Mouse (Mus musculus) adipocyte (in vitro differentiated cells): Measurements from ENCODE around the gene Kcnk13.
"Not testable (repeated sequence)": the region's sequence is repeated elsewhere in the genome, so short reads cannot be mapped to it uniquely, and the experiment has no call there.

Source experiments
- DNase-seq: peaks from one replicate; pipeline ENCODE4 v3.0.0-alpha.2; 2016; ENCODE audit warnings: low spot score

Gene Kcnk13

GRCm38 (mm10) chr12:99965203-99966115 lies 1.2 kb downstream of the Kcnk13 start:
- DNase-seq, result no peak

- no peak for DNase-seq
Observed at GRCm38 (mm10) chr12:99966116-99966770, 1.9 kb downstream of the Kcnk13 start.

DNA sequence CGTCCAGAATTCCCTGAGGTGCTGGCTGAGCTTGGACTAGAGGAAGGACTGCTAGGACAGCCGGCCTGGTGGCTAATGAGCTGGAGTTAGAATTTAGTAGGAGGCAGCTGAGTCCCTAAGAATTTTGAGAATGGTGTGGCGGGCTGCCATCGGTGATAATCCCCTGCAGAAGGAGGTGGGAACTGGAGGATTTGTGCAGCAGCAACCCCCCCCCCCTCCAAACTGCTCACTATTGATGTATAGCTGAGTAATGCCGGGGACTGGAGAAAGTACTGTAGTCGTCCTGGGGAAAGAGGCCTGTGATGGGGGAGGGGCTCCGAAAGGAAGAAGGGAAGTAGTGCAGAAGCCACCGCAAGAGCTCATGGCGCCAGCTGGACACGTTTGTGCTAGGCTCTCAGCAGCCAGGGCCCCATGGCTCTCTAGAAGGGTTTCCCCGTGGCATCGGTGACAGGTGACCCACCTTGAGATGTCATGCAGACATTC lies 2.6 kb downstream of the Kcnk13 start:
- no peak for DNase-seq

GRCm38 (mm10) chr12:99969906-99970305 lies 5.6 kb downstream of the Kcnk13 start:
- DNase-seq, result no peak

DNA sequence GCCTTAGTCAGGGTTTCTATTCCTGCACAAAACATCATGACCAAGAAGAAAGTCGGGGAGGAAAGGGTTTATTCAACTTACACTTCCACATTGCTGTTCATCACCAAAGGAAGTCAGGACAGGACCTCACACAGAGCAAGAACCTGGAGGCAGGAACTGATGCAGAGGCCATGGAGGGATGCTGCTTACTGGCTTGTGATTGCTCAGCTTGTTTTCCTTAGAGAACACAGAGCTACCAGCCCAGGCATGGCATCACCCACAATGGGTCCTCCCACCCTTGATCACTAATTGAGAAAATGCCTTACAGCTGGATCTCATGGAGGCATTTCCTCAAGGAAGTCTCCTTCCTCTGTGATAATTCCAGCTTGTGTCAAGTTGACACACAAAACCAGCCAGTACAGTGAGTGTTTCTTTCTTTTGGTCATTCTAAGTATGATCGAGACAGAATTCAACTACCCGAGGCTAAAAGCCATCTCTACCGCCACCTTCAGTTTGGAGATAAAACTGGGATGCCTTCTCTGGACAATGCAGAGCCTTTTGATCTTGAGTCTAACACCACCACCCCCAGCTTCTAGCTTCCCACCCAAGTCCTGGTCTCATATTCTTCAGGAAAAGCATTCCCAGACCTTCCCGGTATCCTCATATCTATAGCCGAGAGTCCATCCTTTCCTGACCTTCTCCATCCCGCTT lies 7.1 kb downstream of the Kcnk13 start:
- DNase-seq, result not testable (repeated sequence)

GRCm38 (mm10) chr12:99972825-99973224 lies 8.5 kb downstream of the Kcnk13 start:
- DNase-seq, result no peak

- DNase-seq, result peak; percentile 6
Observed at GRCm38 (mm10) chr12:99973659-99974058, 9.4 kb downstream of the Kcnk13 start.

- DNase-seq, result no peak
Observed at GRCm38 (mm10) chr12:99979541-99979940, 15.2 kb downstream of the Kcnk13 start.

DNA sequence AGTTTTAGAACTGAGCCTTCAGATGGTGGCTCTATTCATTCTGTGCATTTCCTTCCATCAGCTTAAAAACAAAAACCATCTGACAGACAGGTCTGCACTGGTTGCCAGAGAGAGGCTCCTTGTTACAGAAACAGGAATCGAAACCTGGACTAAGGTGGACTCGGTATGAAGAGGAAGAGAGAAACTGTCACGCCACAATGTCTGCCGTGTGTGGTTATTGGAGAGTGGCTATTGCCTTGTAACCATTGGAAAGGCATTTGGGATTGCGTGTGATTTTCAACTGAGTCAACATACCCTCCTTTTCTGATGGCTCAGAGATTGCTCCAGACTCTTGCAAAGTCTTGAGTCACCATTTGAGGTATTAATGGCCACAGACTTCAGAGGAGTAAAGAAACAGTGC lies 22.5 kb downstream of the Kcnk13 start:
- DNase-seq, result no peak

GRCm38 (mm10) chr12:99988144-99988543 lies 23.8 kb downstream of the Kcnk13 start:
- DNase-seq, result peak; percentile 43

DNA sequence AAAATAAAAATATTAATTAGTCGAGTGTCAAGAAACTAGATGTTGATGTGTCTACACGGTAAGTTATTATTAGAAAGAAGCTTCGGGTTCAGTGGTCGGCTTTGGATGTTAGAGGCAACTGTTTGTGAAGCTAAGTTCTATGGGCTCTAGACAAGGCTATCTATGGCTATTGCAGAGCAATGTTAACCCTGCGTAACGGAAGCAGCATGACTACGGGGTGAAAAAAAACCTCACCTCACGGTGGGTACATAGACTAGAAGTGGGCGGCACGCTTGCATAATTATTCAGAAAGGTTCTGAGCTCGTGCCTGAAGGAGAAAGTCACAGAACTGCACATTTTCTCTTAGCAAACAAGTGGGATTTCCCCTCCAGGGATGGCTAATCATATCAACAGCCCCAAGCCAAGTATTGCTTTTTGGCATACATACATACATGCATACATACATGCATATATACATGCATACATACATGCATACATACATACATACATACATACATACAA lies 28.1 kb downstream of the Kcnk13 start:
- DNase-seq, result no peak

DNA sequence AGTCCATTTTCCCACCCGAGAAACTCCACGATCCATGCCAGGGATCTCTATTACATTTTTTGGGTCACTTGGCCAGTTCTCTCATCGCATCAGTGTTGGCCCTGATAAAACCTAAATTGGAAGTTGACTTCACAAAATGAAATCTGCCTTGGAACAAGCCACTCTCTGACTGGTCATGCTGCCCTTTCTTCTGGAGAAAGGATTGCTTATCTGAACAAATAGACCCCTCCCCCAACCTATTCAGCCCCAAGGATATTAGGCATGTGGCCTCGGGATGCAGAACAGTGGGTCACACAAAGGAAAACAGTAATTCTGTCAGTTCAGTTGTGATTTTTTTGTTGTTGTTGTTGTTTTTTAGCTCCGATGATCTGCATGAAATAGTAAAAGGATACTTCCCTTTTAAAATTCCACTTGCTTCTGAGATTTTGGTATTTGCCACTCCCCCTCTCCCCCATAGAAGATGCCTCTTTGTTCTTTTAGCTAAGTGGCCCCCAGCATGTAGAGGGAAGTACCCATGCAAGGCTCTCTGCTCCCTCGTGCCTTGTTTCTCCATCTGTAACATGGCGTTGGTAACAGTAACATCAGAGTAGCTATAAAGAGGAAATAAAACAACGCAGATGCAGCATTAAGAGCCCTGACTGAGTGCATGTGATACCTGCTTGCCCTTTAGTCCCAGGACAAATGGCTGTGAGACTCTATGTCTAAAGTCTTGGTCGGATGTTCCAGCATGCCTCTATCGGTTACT lies 29.0 kb downstream of the Kcnk13 start:
- DNase-seq, result no peak

DNA sequence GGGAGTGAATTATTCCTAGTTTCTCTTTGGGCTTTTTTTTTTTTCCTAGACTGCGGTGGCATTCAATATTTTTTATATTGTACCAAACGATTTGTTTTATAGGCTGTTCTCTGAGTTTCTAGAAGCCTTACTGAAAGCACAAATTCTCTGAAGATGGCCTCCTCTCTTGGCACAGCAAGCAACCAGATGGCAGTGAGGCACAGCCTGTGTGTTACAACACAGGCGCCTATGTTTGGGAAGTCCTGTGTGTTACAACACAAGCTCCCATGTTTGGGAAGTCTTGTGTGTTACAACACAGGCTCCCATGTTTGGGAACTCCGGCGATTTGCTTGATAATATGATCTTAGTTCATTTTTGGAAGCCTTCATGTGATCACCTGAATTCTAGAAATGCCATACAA lies 31.7 kb downstream of the Kcnk13 start:
- DNase-seq, result peak; percentile 53

- no peak for DNase-seq
Observed at GRCm38 (mm10) chr12:99999726-100000125, 35.4 kb downstream of the Kcnk13 start.

DNA sequence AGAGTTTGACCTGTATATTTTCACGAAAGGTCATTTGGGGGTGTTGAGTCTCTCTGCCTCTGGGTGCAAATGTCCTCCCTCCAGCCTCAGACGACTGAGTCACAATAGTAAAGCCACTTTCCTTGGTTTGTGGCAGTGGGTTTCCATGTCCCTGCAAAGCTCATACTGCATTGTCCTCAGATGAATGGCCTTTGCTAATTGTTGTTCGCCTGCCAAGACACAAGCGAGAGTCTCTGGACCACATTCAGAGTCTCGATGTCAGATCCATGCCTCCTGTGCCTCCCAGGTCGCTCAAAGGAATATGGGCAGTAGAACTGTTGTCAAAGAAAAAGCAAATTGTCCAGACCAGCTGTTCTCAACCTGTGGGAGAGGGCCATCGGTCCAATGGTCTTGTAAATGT lies 36.1 kb downstream of the Kcnk13 start:
- DNase-seq, result no peak

- no peak for DNase-seq
Observed at GRCm38 (mm10) chr12:100001246-100001645, 36.9 kb downstream of the Kcnk13 start.

- DNase-seq, result peak; percentile 11
Observed at GRCm38 (mm10) chr12:100001910-100002309, 37.6 kb downstream of the Kcnk13 start.

DNA sequence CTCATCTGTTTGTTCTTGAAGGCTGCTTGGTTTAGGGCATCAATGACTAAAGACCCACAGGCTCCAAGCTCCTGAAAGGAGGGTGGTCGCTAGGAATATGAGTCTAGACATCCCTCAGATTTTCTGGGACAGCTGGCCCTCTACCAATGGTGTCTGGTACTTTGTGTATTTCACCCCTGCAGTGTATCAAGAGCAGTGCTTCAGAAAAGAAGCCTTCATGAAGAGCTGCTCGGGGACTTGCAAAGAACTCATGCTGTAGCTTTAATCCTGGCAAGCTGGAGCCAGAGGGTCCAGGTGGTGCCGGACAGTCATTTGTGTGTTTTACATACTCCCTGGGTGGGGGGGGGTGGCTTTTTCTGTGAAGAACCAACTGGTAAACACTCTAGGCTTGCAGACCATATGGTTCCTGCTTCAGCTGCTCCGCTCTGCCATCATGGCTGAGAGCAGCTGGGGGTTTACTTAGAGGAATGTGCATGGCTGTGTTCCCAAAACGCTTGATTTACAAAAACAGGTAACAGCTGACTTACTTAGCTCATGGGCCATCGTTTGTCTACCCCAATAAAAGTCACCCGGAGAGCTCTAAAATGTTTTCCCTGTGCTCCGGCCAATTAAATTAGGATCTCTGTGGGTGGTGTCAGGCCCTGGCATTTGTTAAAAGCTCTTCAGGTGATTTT lies 38.8 kb downstream of the Kcnk13 start:
- no peak for DNase-seq

GRCm38 (mm10) chr12:100005285-100005684 lies 41.0 kb downstream of the Kcnk13 start:
- no peak for DNase-seq

- no peak for DNase-seq
Observed at GRCm38 (mm10) chr12:100006681-100007080, 42.4 kb downstream of the Kcnk13 start.

DNA sequence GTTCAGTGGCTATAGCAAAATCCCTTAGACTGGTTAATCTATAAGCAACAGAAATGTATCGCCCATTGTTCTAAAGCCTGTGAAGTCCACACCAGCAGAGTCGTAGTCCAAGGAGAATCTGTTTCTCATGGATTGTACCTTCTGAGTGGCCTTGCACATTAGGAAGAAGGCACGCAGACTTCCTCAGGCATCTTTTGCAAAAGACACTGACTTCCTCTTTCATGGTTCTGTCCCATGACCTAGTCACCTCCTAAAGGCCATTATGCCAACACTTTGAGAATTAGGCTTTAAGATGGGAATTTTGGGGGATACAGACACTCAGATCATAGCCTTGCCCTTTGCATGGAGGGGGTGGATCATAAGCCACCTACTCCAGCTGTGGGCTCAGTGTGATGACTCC lies 48.5 kb downstream of the Kcnk13 start:
- no peak for DNase-seq
